Mouse (Mus musculus): ENCODE measurements around the gene Galns.

- no peak for TF ChIP-seq POLR2A (IDR thresholded peaks at IDR 0.05; ENCODE audit: low read depth, low read length)
- no peak for TF ChIP-seq CTCF (IDR thresholded peaks at IDR 0.05; ENCODE audit: extremely low read depth, insufficient read length, insufficient replicate concordance, low read depth, low read length)
Observed at GRCm38 (mm10) chr8:122606810-122607209, 4.5 kb downstream of the Galns start.
